Mouse (Mus musculus) T-cell, adult 66 days (primary cell): ENCODE data around the gene Il17d. TPM values are rescaled to one million over a fixed set of nuclear protein-coding genes. Genes with fewer than 3 reads are reported as not detected.

Experiments used
- total RNA-seq, 2 experiments: library from RNA; stranded (reverse); gene quantifications; 3 replicates in 1 of 2; 4 replicates in 1 of 2; pipeline ENCODE4 v1.2.4; 2023

Gene Il17d
- not detected for total RNA-seq

GRCm38 (mm10) chr14:57524671-57525387 is at the start of gene Il17d:
TSS of gene Il17d (plus strand) at chr14:57524777.

GRCm38 (mm10) chr14:57571155-57572133 is 46.9 kb downstream of the Il17d start, which contains the start of gene Eef1akmt1:
TSS of gene Eef1akmt1 (minus strand) at chr14:57571612.

Other genes with a start within 250 kb of the Il17d start
- gene Cryl1, start 126.2 kb upstream of the Il17d start, total RNA-seq: 10 to 100 TPM in 1 of 2 experiments, 1 to 10 TPM in 1; 9.4 to 13.0 TPM
- 1 to 10 TPM; 6.4 to 6.8 TPM for gene Ift88, start 100.7 kb upstream of the Il17d start, total RNA-seq
- 10 to 100 TPM; 14.1 to 15.4 TPM for gene Eef1akmt1, start 46.8 kb downstream of the Il17d start, total RNA-seq
- 10 to 100 TPM; 36.5 to 42.0 TPM for gene Xpo4, start 140.7 kb downstream of the Il17d start, total RNA-seq
- under 1 TPM in 1 of 2 experiments, not detected in 1; 0.44 TPM for gene Gm49361, start 221.3 kb downstream of the Il17d start, total RNA-seq
- 10 to 100 TPM; 51.1 to 55.2 TPM for gene Lats2, start 233.6 kb downstream of the Il17d start, total RNA-seq